In the genomic region with DNA sequence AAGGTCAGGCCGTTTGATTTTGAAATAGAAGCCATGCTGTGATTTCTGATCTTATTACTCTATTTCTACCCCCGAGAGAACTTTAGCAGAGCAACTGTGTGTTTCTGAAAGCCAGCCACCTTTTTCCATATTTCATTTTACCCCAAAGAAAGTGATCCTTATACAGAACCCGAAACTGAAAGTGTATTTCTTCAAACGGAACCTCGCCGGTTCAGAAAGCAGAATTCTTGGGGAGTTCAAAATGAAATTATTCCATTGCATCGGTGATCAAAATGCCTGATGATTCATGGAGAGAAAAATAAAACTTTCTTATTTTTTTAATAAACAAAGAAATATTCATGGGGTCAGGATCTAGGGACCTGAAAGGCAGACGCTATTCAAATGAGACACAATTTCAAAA, we compare ENCODE assay signal across 21 mouse cellular contexts.
DNase-seq lines count a peak whose midpoint lies in the region; ATAC-seq and TF ChIP-seq lines count a peak whose summit lies in the region.
"Had no signal": no experiment of that assay in that cellular context is flagged by ENCODE, and none has a peak within 500 bp of the region (broad histone marks: within the 10 kb centered on the region; RNA-seq: fewer than 3 reads in every experiment).

No protein-coding gene starts in this region.

- H3K4me2 ChIP-seq in embryonic facial prominence, embryonic 14.5 days (ENCODE audit: low read depth, low read length), result peak overlapping the region; percentile 8; the same call in 1 of the 2 replicates
- H3K4me2 ChIP-seq: heart, embryonic 11.5 days; heart, embryonic 15.5 days; hindbrain, embryonic 14.5 days had no signal

- H3K4me3 ChIP-seq in layer of hippocampus, adult 2 months, result no peak overlapping the region
- H3K4me3 ChIP-seq in embryonic facial prominence, embryonic 14.5 days (ENCODE audit: low read depth, low read length), result no peak overlapping the region
- H3K4me3 ChIP-seq: heart, adult 2 months; heart, embryonic 15.5 days; hindbrain, embryonic 10.5 days had no signal

- peaks cover 24% of the 10 kb centered on the region for H3K4me1 ChIP-seq in embryonic facial prominence, embryonic 14.5 days (ENCODE audit: control insufficient read depth, insufficient read depth, low read length)
- H3K4me1 ChIP-seq: heart, embryonic 15.5 days had no signal

- TF ChIP-seq CTCF in layer of hippocampus, adult 2 months (conservative IDR thresholded peaks at IDR 0.05), result no peak

- WGBS in embryonic facial prominence, embryonic 14.5 days, result 56% methylated on average over 8 of the region's 8 CpGs

- no peaks in the 10 kb centered on the region for H3K9me3 ChIP-seq in embryonic facial prominence, embryonic 14.5 days (ENCODE audit: control insufficient read depth, low read length)
- H3K9me3 ChIP-seq: heart, embryonic 15.5 days; hindbrain, embryonic 10.5 days had no signal

- H3K27me3 ChIP-seq in embryonic facial prominence, embryonic 14.5 days (replicated peaks; ENCODE audit: control insufficient read depth, insufficient read depth, low read length), result no peaks in the 10 kb centered on the region
- H3K27me3 ChIP-seq: heart, embryonic 15.5 days had no signal

- no peak for DNase-seq in layer of hippocampus, adult 2 months (ENCODE audit: low spot score in 2 of 2)
- no peak for DNase-seq in layer of hippocampus, adult 11-12 months (ENCODE audit: low spot score)
- no peak for DNase-seq in embryonic facial prominence, embryonic 14.5 days (ENCODE audit: low spot score)
- no peak for DNase-seq in kidney, adult 9 months
- DNase-seq in cerebellum, postnatal 25 days, result no peak
- no peak for DNase-seq in T-cell, adult 2 months (ENCODE audit: low spot score)
- DNase-seq: adrenal gland, adult 8-10 months; adrenal gland, postnatal 36 days; cerebellum, adult 11 months; cerebellum, adult 8-10 months; cerebellum, postnatal 36 days; heart, adult 2 months; heart, postnatal 14 days; kidney, adult 8-10 months had no signal

- H3K27ac ChIP-seq in layer of hippocampus, adult 2 months, result peak overlapping the region; percentile 81
- H3K27ac ChIP-seq in embryonic facial prominence, embryonic 14.5 days (replicated peaks; ENCODE audit: low read depth, low read length), result peak overlapping the region; percentile 63; the same call in 1 of the 2 replicates
- H3K27ac ChIP-seq: heart, adult 2 months; heart, embryonic 15.5 days; hindbrain, embryonic 10.5 days; hindbrain, embryonic 14.5 days had no signal

- no peaks in the 10 kb centered on the region for H3K36me3 ChIP-seq in embryonic facial prominence, embryonic 14.5 days (ENCODE audit: control insufficient read depth, insufficient read depth, low read length)
- H3K36me3 ChIP-seq: heart, embryonic 15.5 days; hindbrain, embryonic 10.5 days had no signal

- no peak overlapping the region for H3K9ac ChIP-seq in embryonic facial prominence, embryonic 14.5 days (ENCODE audit: low read depth, low read length)
- H3K9ac ChIP-seq: heart, embryonic 15.5 days; hindbrain, embryonic 14.5 days had no signal

- ATAC-seq in CD4-positive, CD25-positive, alpha-beta regulatory T cell, adult 4 months, result peak; percentile 58
- ATAC-seq in embryonic facial prominence, embryonic 14.5 days (ENCODE audit: low read depth), result no peak
- ATAC-seq: forebrain, embryonic 14.5 days; intestine, postnatal 0 days had no signal
